Mouse (Mus musculus): ENCODE data around the gene Nr1h3.

The Nr1h3 gene

GRCm38 (mm10) chr2:91137481-91137880, 65.2 kb downstream of the Nr1h3 start:
- peak; percentile 31 for DNase-seq

- peak; percentile 48 for DNase-seq
Observed at GRCm38 (mm10) chr2:91136513-91137412, 65.9 kb downstream of the Nr1h3 start.

Measured in cerebellum, adult 8-10 months (tissue).